In the genomic region with DNA sequence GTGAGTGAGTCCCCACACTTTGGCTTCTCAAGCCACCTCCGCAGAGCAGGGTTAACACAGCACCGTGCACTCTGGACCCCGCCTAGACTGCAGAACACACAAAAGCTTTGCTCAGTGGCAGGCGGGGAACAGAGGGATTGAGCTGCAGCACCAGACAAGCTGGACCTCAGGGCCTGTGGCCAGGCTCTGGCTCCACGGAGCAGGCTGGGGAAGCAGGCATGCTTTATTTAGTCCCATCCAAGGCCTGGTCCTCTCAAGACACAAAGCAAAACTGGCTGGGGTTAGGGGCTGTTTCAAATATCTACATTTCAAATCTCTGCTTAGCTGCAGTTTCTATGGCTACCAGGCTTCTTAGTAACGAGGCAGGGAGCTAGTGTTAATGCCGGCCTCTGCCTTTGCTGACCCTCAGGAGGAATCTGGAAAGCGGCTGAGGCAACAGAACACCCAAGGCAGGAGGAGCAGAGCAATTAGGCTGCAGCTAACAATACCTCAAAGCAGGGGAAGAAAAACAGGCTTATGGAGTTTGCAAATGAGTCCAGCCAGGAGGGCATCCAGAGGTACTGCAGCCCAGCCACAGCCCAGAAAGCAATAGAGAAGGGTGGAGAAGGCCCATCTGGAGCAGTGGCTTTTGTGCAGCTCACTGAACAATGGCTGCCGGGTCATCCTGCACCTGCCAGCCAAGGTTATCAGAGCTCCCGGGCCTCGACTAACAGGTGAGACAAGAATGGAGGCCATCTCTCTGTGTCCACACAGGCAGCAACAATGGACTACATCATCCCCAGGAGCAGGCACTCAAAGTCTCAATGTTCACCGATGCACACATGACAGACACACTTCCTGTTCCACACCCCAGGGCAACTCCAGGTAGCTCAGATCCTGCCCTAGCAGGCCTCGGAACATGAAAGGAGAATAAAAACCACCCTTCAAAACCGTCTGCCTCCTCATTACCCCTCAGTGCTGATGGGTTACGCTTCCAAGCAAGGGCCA, we compare ENCODE assay signal across 8 mouse cellular contexts. TPM values are rescaled to one million over a fixed set of nuclear protein-coding genes. Genes with fewer than 3 reads are reported as not detected.
A peak's percentile ranks its signal among the peaks of the same experiment; 100 is the strongest.
DNase-seq lines count a peak whose midpoint lies in the region; ATAC-seq and TF ChIP-seq lines count a peak whose summit lies in the region.

No protein-coding gene starts in this region.

- peaks cover 18% of the 10 kb centered on the region for H3K4me1 ChIP-seq in hindbrain, embryonic 10.5 days (replicated peaks)
- peaks cover 3% of the 10 kb centered on the region; the same call in 1 of the 2 replicates for H3K4me1 ChIP-seq in liver, adult 2 months (ENCODE audit: control insufficient read depth, insufficient read depth, low read length)
- H3K4me1 ChIP-seq in stomach, embryonic 14.5 days (ENCODE audit: control insufficient read depth, insufficient read depth, low read length), result peaks cover 8% of the 10 kb centered on the region; the same call in 1 of the 2 replicates

- H3K27me3 ChIP-seq in hindbrain, embryonic 10.5 days (ENCODE audit: insufficient read depth, poor library complexity, severe bottlenecking), result no peaks in the 10 kb centered on the region
- H3K27me3 ChIP-seq in liver, adult 2 months (ENCODE audit: control insufficient read depth, insufficient read depth, low read length), result no peaks in the 10 kb centered on the region
- no peaks in the 10 kb centered on the region for H3K27me3 ChIP-seq in stomach, embryonic 14.5 days (ENCODE audit: control insufficient read depth, insufficient read depth, low read length)

- H3K9ac ChIP-seq in liver, adult 2 months (ENCODE audit: low read depth, low read length), result no peak overlapping the region
- H3K9ac ChIP-seq in stomach, embryonic 14.5 days (replicated peaks; ENCODE audit: low read depth, low read length), result no peak overlapping the region

- H3K4me2 ChIP-seq in stomach, embryonic 14.5 days (replicated peaks; ENCODE audit: low read depth, low read length), result no peak overlapping the region

- H3K79me2 ChIP-seq in liver, adult 2 months (ENCODE audit: control insufficient read depth, insufficient read depth, low read length), result no peaks in the 10 kb centered on the region

- 45% methylated on average over 15 of the region's 15 CpGs for WGBS in hindbrain, embryonic 10.5 days
- WGBS in liver, adult 2 months, result 51% methylated on average over 15 of the region's 15 CpGs
- WGBS in stomach, embryonic 14.5 days, result 45% methylated on average over 15 of the region's 15 CpGs

- peak; percentile 9; the same call in 1 of the 2 replicates for TF ChIP-seq CTCF in liver, adult 2 months (IDR thresholded peaks at IDR 0.05; ENCODE audit: low read depth, low read length)

- no peak for TF ChIP-seq POLR2A in liver, adult 2 months (IDR thresholded peaks at IDR 0.05; ENCODE audit: extremely low read depth, insufficient read depth, low read length)

- peaks cover 63% of the 10 kb centered on the region for H3K36me3 ChIP-seq in hindbrain, embryonic 10.5 days
- H3K36me3 ChIP-seq in liver, adult 2 months (ENCODE audit: control insufficient read depth, insufficient read depth, low read length), result peaks cover 6% of the 10 kb centered on the region; the same call in 1 of the 2 replicates
- H3K36me3 ChIP-seq in stomach, embryonic 14.5 days (ENCODE audit: control insufficient read depth, insufficient read depth, low read length), result peaks cover 38% of the 10 kb centered on the region

- peak overlapping the region; percentile 89 for H3K27ac ChIP-seq in hindbrain, embryonic 10.5 days
- H3K27ac ChIP-seq in liver, adult 2 months (replicated peaks; ENCODE audit: insufficient read depth, low read depth, low read length), result no peak overlapping the region
- peak overlapping the region; percentile 58 for H3K27ac ChIP-seq in stomach, embryonic 14.5 days (ENCODE audit: low read length)

- ATAC-seq in stomach, embryonic 14.5 days (ENCODE audit: insufficient number of reproducible peaks, insufficient read depth, low FRiP score, low read depth), result peak; percentile 77
- no peak for ATAC-seq in inflammation-experienced regulatory T-cells, adult 6 months

- no peak overlapping the region for H3K4me3 ChIP-seq in hindbrain, embryonic 10.5 days
- H3K4me3 ChIP-seq in liver, adult 2 months (ENCODE audit: insufficient read depth, low read depth, low read length), result no peak overlapping the region
- no peak overlapping the region for H3K4me3 ChIP-seq in stomach, embryonic 14.5 days (ENCODE audit: low read depth, low read length)

- H3K9me3 ChIP-seq in hindbrain, embryonic 10.5 days, result no peaks in the 10 kb centered on the region
- H3K9me3 ChIP-seq in stomach, embryonic 14.5 days (ENCODE audit: control insufficient read depth, low read depth, low read length), result no peaks in the 10 kb centered on the region

- DNase-seq in right cerebral cortex, adult 18-20 months, result peak; percentile 13
- DNase-seq in right cerebral cortex, postnatal 36 days (ENCODE audit: low spot score in 2 of 2), result no peak
- DNase-seq in hindbrain, embryonic 10.5 days (ENCODE audit: low spot score), result peak; percentile 44
- DNase-seq in liver, adult 2 months (ENCODE audit: extremely low read depth, low read depth, low spot score), result no peak
- no peak for DNase-seq in ovary, postnatal 10 days (ENCODE audit: low spot score)
- DNase-seq in adrenal gland, postnatal 25 days, result no peak

RNA-seq across cellular contexts. Expression of a gene that starts 3.7 kb away (rescaled TPM):
- 9.1 and 11.8 TPM in 2 replicates for polyA plus RNA-seq in hindbrain, embryonic 10.5 days (2016; fragmentation: Nextera tagmentation; extraction: Ambion mirVana)
- total RNA-seq in liver, adult 2 months (2014; rRNA removed), result 4.0 and 9.3 TPM in 2 replicates
- 57.1 and 65.8 TPM in 2 replicates for polyA plus RNA-seq in liver, adult 2 months (2012; rRNA removed)
- polyA plus RNA-seq in stomach, embryonic 14.5 days (2014; fragmentation: Nextera tagmentation; extraction: Ambion mirVana), result 9.4 and 13.6 TPM in 2 replicates
- 16.5 and 34.2 TPM in 2 replicates for total RNA-seq in adrenal gland, postnatal 25 days (2021)
- polyA plus RNA-seq in inflammation-experienced regulatory T-cells, adult 6 months (2017; shearing (Covaris generic)), result 10 to 100 TPM; 19.9 to 45.5 (median 35.2) TPM

RNA-seq across cellular contexts. Expression of a gene that starts 13.2 kb away (rescaled TPM):
- polyA plus RNA-seq in hindbrain, embryonic 10.5 days (2016; fragmentation: Nextera tagmentation; extraction: Ambion mirVana), result 61.7 and 62.1 TPM in 2 replicates
- total RNA-seq in liver, adult 2 months (2014; rRNA removed), result 19.9 and 21.5 TPM in 2 replicates
- 5.9 and 6.2 TPM in 2 replicates for polyA plus RNA-seq in liver, adult 2 months (2012; rRNA removed)
- polyA plus RNA-seq in stomach, embryonic 14.5 days (2014; fragmentation: Nextera tagmentation; extraction: Ambion mirVana), result 57.2 and 61.2 TPM in 2 replicates
- 74.7 and 90.2 TPM in 2 replicates for total RNA-seq in adrenal gland, postnatal 25 days (2021)
- 10 to 100 TPM; 25.8 to 32.8 (median 28.4) TPM for polyA plus RNA-seq in inflammation-experienced regulatory T-cells, adult 6 months (2017; shearing (Covaris generic))

RNA-seq across cellular contexts. Expression of a gene that starts 48.9 kb away (rescaled TPM):
- 8.3 and 9.6 TPM in 2 replicates for polyA plus RNA-seq in hindbrain, embryonic 10.5 days (2016; fragmentation: Nextera tagmentation; extraction: Ambion mirVana)
- total RNA-seq in liver, adult 2 months (2014; rRNA removed), result 1.3 and 1.5 TPM in 2 replicates
- polyA plus RNA-seq in liver, adult 2 months (2012; rRNA removed), result 1.8 and 2.1 TPM in 2 replicates
- 4.5 and 5.0 TPM in 2 replicates for polyA plus RNA-seq in stomach, embryonic 14.5 days (2014; fragmentation: Nextera tagmentation; extraction: Ambion mirVana)
- 5.7 and 8.3 TPM in 2 replicates for total RNA-seq in adrenal gland, postnatal 25 days (2021)
- 1 to 10 TPM in 1 of 3 experiments, under 1 TPM in 2; 0.85 to 1.2 (median 0.87) TPM for polyA plus RNA-seq in inflammation-experienced regulatory T-cells, adult 6 months (2017; shearing (Covaris generic))

RNA-seq across cellular contexts. Expression of a gene that starts 50.5 kb away (rescaled TPM):
- 344 and 448 TPM in 2 replicates for polyA plus RNA-seq in hindbrain, embryonic 10.5 days (2016; fragmentation: Nextera tagmentation; extraction: Ambion mirVana)
- total RNA-seq in liver, adult 2 months (2014; rRNA removed), result 5.7 and 7.4 TPM in 2 replicates
- 1.5 and 1.7 TPM in 2 replicates for polyA plus RNA-seq in liver, adult 2 months (2012; rRNA removed)
- polyA plus RNA-seq in stomach, embryonic 14.5 days (2014; fragmentation: Nextera tagmentation; extraction: Ambion mirVana), result 351 and 380 TPM in 2 replicates
- total RNA-seq in adrenal gland, postnatal 25 days (2021), result 24.7 and 26.6 TPM in 2 replicates
- polyA plus RNA-seq in inflammation-experienced regulatory T-cells, adult 6 months (2017; shearing (Covaris generic)), result 1 to 10 TPM in 2 of 3 experiments, under 1 TPM in 1; 0.43 to 2.3 (median 2.2) TPM

Comparison
In these comparisons a context has a peak if more than half of its experiments do, and no peak if none do; other contexts are left out.
1. DNase-seq: peak in right cerebral cortex, adult 18-20 months (single experiment) and hindbrain, embryonic 10.5 days (single experiment); none in right cerebral cortex, postnatal 36 days (0 of 2), liver, adult 2 months (single experiment), ovary, postnatal 10 days (single experiment) and adrenal gland, postnatal 25 days (single experiment).